Mouse (Mus musculus): ENCODE measurements around the gene Hnf1a. TPM values are rescaled to one million over a fixed set of nuclear protein-coding genes. Genes with fewer than 3 reads are reported as not detected.

The Hnf1a gene
- polyA plus RNA-seq, 1 experiment = 0.14 TPM

GRCm38 (mm10) chr5:114996447-114996846 lies 25.6 kb upstream of the Hnf1a start:
- no peaks in the 10 kb centered on the region for H3K36me3 ChIP-seq (ENCODE audit: control insufficient read depth)
- H3K4me1 ChIP-seq (ENCODE audit: control insufficient read depth) = peaks cover 2% of the 10 kb centered on the region
- H3K27me3 ChIP-seq (ENCODE audit: control insufficient read depth) = peaks cover 64% of the 10 kb centered on the region
- no peak overlapping the region for H3K4me3 ChIP-seq (replicated peaks)
- no peaks in the 10 kb centered on the region for H3K9me3 ChIP-seq (ENCODE audit: control insufficient read depth, low read length)
- TF ChIP-seq GATA1 (IDR thresholded peaks at IDR 0.05; ENCODE audit: low read length) = no peak
- TF ChIP-seq TAL1 (IDR thresholded peaks at IDR 0.05; ENCODE audit: low read length) = no peak

- H3K27me3 ChIP-seq (ENCODE audit: control insufficient read depth) = peaks cover 7% of the 10 kb centered on the region
- H3K4me1 ChIP-seq (ENCODE audit: control insufficient read depth) = peaks cover 27% of the 10 kb centered on the region
- no peak for TF ChIP-seq TAL1 (IDR thresholded peaks at IDR 0.05; ENCODE audit: low read length)
- no peak for TF ChIP-seq GATA1 (IDR thresholded peaks at IDR 0.05; ENCODE audit: low read length)
- H3K4me3 ChIP-seq (replicated peaks) = no peak overlapping the region
- no peaks in the 10 kb centered on the region for H3K36me3 ChIP-seq (ENCODE audit: control insufficient read depth)
- peaks cover 4% of the 10 kb centered on the region for H3K9me3 ChIP-seq (ENCODE audit: control insufficient read depth, low read length)
Observed at GRCm38 (mm10) chr5:114985074-114985473, 14.2 kb upstream of the Hnf1a start.

- Histone ChIP-seq H3K4me1 (ENCODE audit: control insufficient read depth) (peaks cover 41% of the 10 kb centered on the region), H3K36me3 (ENCODE audit: control insufficient read depth) (no peaks in the 10 kb centered on the region), H3K27me3 (ENCODE audit: control insufficient read depth) (no peaks in the 10 kb centered on the region), H3K9me3 (ENCODE audit: control insufficient read depth, low read length) (peaks cover 4% of the 10 kb centered on the region), H3K4me3 (replicated peaks) (no peak overlapping the region)
- TF ChIP-seq GATA1 (IDR thresholded peaks at IDR 0.05; ENCODE audit: low read length) (no peak), TAL1 (IDR thresholded peaks at IDR 0.05; ENCODE audit: low read length) (no peak)
Observed at GRCm38 (mm10) chr5:114982001-114982400, 11.1 kb upstream of the Hnf1a start.

- no peaks in the 10 kb centered on the region for H3K36me3 ChIP-seq (ENCODE audit: control insufficient read depth)
- peaks cover 4% of the 10 kb centered on the region for H3K9me3 ChIP-seq (ENCODE audit: control insufficient read depth, low read length)
- H3K27me3 ChIP-seq (ENCODE audit: control insufficient read depth) = no peaks in the 10 kb centered on the region
- H3K4me3 ChIP-seq (replicated peaks) = peak overlapping the region; percentile 62
- peaks cover 39% of the 10 kb centered on the region for H3K4me1 ChIP-seq (ENCODE audit: control insufficient read depth)
- TF ChIP-seq TAL1 (IDR thresholded peaks at IDR 0.05; ENCODE audit: low read length) (no peak), GATA1 (IDR thresholded peaks at IDR 0.05; ENCODE audit: low read length) (peak; percentile 41; the same call in 1 of the 2 replicates)
Observed at GRCm38 (mm10) chr5:114980122-114980748, 9.3 kb upstream of the Hnf1a start.

GRCm38 (mm10) chr5:114979250-114980121 lies 8.6 kb upstream of the Hnf1a start:
- Histone ChIP-seq H3K4me3 (replicated peaks) (peak overlapping the region; percentile 62), H3K36me3 (ENCODE audit: control insufficient read depth) (no peaks in the 10 kb centered on the region), H3K4me1 (ENCODE audit: control insufficient read depth) (peaks cover 35% of the 10 kb centered on the region), H3K27me3 (ENCODE audit: control insufficient read depth) (no peaks in the 10 kb centered on the region), H3K9me3 (ENCODE audit: control insufficient read depth, low read length) (peaks cover 4% of the 10 kb centered on the region)
- TF ChIP-seq GATA1 (IDR thresholded peaks at IDR 0.05; ENCODE audit: low read length) (no peak; the same call in 1 of the 2 replicates), TAL1 (IDR thresholded peaks at IDR 0.05; ENCODE audit: low read length) (peak; percentile 33; the same call in 1 of the 3 replicates)

GRCm38 (mm10) chr5:114978888-114979249 lies 8.0 kb upstream of the Hnf1a start:
- H3K27me3 ChIP-seq (ENCODE audit: control insufficient read depth) = no peaks in the 10 kb centered on the region
- TF ChIP-seq GATA1 (IDR thresholded peaks at IDR 0.05; ENCODE audit: low read length) (no peak), TAL1 (IDR thresholded peaks at IDR 0.05; ENCODE audit: low read length) (no peak)
- peaks cover 4% of the 10 kb centered on the region for H3K9me3 ChIP-seq (ENCODE audit: control insufficient read depth, low read length)
- no peaks in the 10 kb centered on the region for H3K36me3 ChIP-seq (ENCODE audit: control insufficient read depth)
- peaks cover 33% of the 10 kb centered on the region for H3K4me1 ChIP-seq (ENCODE audit: control insufficient read depth)
- H3K4me3 ChIP-seq (replicated peaks) = peak overlapping the region; percentile 62

- TF ChIP-seq GATA1 (IDR thresholded peaks at IDR 0.05; ENCODE audit: low read length) (no peak), TAL1 (IDR thresholded peaks at IDR 0.05; ENCODE audit: low read length) (no peak)
- no peaks in the 10 kb centered on the region for H3K36me3 ChIP-seq (ENCODE audit: control insufficient read depth)
- H3K27me3 ChIP-seq (ENCODE audit: control insufficient read depth) = no peaks in the 10 kb centered on the region
- H3K4me1 ChIP-seq (ENCODE audit: control insufficient read depth) = peaks cover 33% of the 10 kb centered on the region
- peaks cover 1% of the 10 kb centered on the region for H3K9me3 ChIP-seq (ENCODE audit: control insufficient read depth, low read length)
- H3K4me3 ChIP-seq (replicated peaks) = no peak overlapping the region
Observed at GRCm38 (mm10) chr5:114978473-114978872, 7.6 kb upstream of the Hnf1a start.

GRCm38 (mm10) chr5:114976935-114977334 lies 6.0 kb upstream of the Hnf1a start:
- no peak for TF ChIP-seq TAL1 (IDR thresholded peaks at IDR 0.05; ENCODE audit: low read length)
- TF ChIP-seq GATA1 (IDR thresholded peaks at IDR 0.05; ENCODE audit: low read length) = no peak
- Histone ChIP-seq H3K36me3 (ENCODE audit: control insufficient read depth) (no peaks in the 10 kb centered on the region), H3K27me3 (ENCODE audit: control insufficient read depth) (no peaks in the 10 kb centered on the region), H3K9me3 (ENCODE audit: control insufficient read depth, low read length) (no peaks in the 10 kb centered on the region), H3K4me1 (ENCODE audit: control insufficient read depth) (peaks cover 29% of the 10 kb centered on the region), H3K4me3 (replicated peaks) (no peak overlapping the region)

GRCm38 (mm10) chr5:114973131-114973530 lies 2.2 kb upstream of the Hnf1a start:
- TF ChIP-seq TAL1 (IDR thresholded peaks at IDR 0.05; ENCODE audit: low read length) = no peak
- no peak for TF ChIP-seq GATA1 (IDR thresholded peaks at IDR 0.05; ENCODE audit: low read length)
- H3K27me3 ChIP-seq (ENCODE audit: control insufficient read depth) = peaks cover 8% of the 10 kb centered on the region

More at GRCm38 (mm10) chr5:114973131-114973530, 2.2 kb upstream of the Hnf1a start:
- Histone ChIP-seq H3K36me3 (ENCODE audit: control insufficient read depth) (no peaks in the 10 kb centered on the region; the same call in 1 of the 2 replicates), H3K9me3 (ENCODE audit: control insufficient read depth, low read length) (no peaks in the 10 kb centered on the region), H3K4me3 (replicated peaks) (no peak overlapping the region), H3K4me1 (ENCODE audit: control insufficient read depth) (no peaks in the 10 kb centered on the region; the same call in 1 of the 2 replicates)

Data from erythroblast, embryonic 14.5 days (primary cell).